Mouse (Mus musculus): ENCODE results near the gene Kdelr1. TPM values are rescaled to one million over a fixed set of nuclear protein-coding genes. Genes with fewer than 3 reads are reported as not detected.
A peak's percentile ranks its signal among the peaks of the same experiment; 100 is the strongest.

Kdelr1 gene
- polyA plus RNA-seq, 1 experiment from 2014 or later, result 54.6 TPM

- Histone ChIP-seq H3K27me3 (no peaks in the 10 kb centered on the region), H3K4me2 (peak overlapping the region; percentile 60), H3K9ac (no peak overlapping the region), H3K9me3 (replicated peaks) (no peaks in the 10 kb centered on the region), H3K4me1 (replicated peaks) (peaks cover 58% of the 10 kb centered on the region), H3K4me3 (peak overlapping the region; percentile 52; the same call in 1 of the 2 replicates), H3K27ac (no peak overlapping the region), H3K36me3 (no peaks in the 10 kb centered on the region)
- WGBS, result 64% methylated on average over 14 of the region's 14 CpGs
- no peak for ATAC-seq (replicated peaks; ENCODE audit: insufficient number of reproducible peaks, insufficient read depth, low FRiP score, low read depth)
Observed at GRCm38 (mm10) chr7:45919083-45919671, 46.6 kb downstream of the Kdelr1 start.

- no peaks in the 10 kb centered on the region for H3K36me3 ChIP-seq
- no peak for ATAC-seq (replicated peaks; ENCODE audit: insufficient number of reproducible peaks, insufficient read depth, low FRiP score, low read depth)
- H3K9ac ChIP-seq, result peak overlapping the region; percentile 59; the same call in 1 of the 2 replicates
- H3K27ac ChIP-seq, result peak overlapping the region; percentile 93; the same call in 1 of the 2 replicates
- WGBS, result 64% methylated on average over 4 of the region's 4 CpGs
- peaks cover 62% of the 10 kb centered on the region for H3K4me1 ChIP-seq (replicated peaks)
- peak overlapping the region; percentile 60 for H3K4me2 ChIP-seq
- H3K4me3 ChIP-seq, result peak overlapping the region; percentile 52
- no peaks in the 10 kb centered on the region for H3K9me3 ChIP-seq (replicated peaks)
- H3K27me3 ChIP-seq, result no peaks in the 10 kb centered on the region
Observed at GRCm38 (mm10) chr7:45919761-45920160, 47.2 kb downstream of the Kdelr1 start.

- H3K27ac ChIP-seq, result peak overlapping the region; percentile 93
- no peak for ATAC-seq (replicated peaks; ENCODE audit: insufficient number of reproducible peaks, insufficient read depth, low FRiP score, low read depth)
- H3K27me3 ChIP-seq, result no peaks in the 10 kb centered on the region
- H3K4me1 ChIP-seq (replicated peaks), result peaks cover 61% of the 10 kb centered on the region
- peak overlapping the region; percentile 52 for H3K4me3 ChIP-seq
- no peaks in the 10 kb centered on the region for H3K9me3 ChIP-seq (replicated peaks)
- peak overlapping the region; percentile 60 for H3K4me2 ChIP-seq
- H3K36me3 ChIP-seq, result no peaks in the 10 kb centered on the region
- peak overlapping the region; percentile 59 for H3K9ac ChIP-seq
- WGBS, result 25% methylated on average over 9 of the region's 9 CpGs
Observed at GRCm38 (mm10) chr7:45920583-45921241, 48.1 kb downstream of the Kdelr1 start.

GRCm38 (mm10) chr7:45921242-45921621, 48.7 kb downstream of the Kdelr1 start, which contains the start of gene Emp3:
Gene Emp3 (minus strand): TSS chr7:45921404.
- ATAC-seq (replicated peaks; ENCODE audit: insufficient number of reproducible peaks, insufficient read depth, low FRiP score, low read depth), result no peak

GRCm38 (mm10) chr7:45921950-45922600, 49.5 kb downstream of the Kdelr1 start:
- Histone ChIP-seq H3K9ac (no peak overlapping the region), H3K36me3 (no peaks in the 10 kb centered on the region), H3K4me1 (replicated peaks) (peaks cover 48% of the 10 kb centered on the region), H3K9me3 (replicated peaks) (no peaks in the 10 kb centered on the region), H3K4me3 (no peak overlapping the region), H3K27ac (peak overlapping the region; percentile 93), H3K4me2 (peak overlapping the region; percentile 74), H3K27me3 (no peaks in the 10 kb centered on the region; the same call in 1 of the 2 replicates)
- WGBS, result 81% methylated on average over 12 of the region's 12 CpGs
- ATAC-seq (replicated peaks; ENCODE audit: insufficient number of reproducible peaks, insufficient read depth, low FRiP score, low read depth), result no peak

More at GRCm38 (mm10) chr7:45921242-45921621, 48.7 kb downstream of the Kdelr1 start, which contains the start of gene Emp3:
- H3K27ac ChIP-seq, result peak within 1 kb of the TSS; percentile 93
- peak within 1 kb of the TSS; percentile 52 for H3K4me3 ChIP-seq
- no peaks in the 10 kb centered on the region for H3K9me3 ChIP-seq (replicated peaks)
- H3K4me1 ChIP-seq (replicated peaks), result peaks cover 56% of the 10 kb centered on the region
- no peaks in the 10 kb centered on the region for H3K36me3 ChIP-seq
- 33% methylated on average over 9 of the region's 9 CpGs for WGBS
- H3K9ac ChIP-seq, result peak within 1 kb of the TSS; percentile 59
- H3K4me2 ChIP-seq, result peak within 1 kb of the TSS; percentile 60
- H3K27me3 ChIP-seq, result no peaks in the 10 kb centered on the region

GRCm38 (mm10) chr7:45922928-45923761, 50.6 kb downstream of the Kdelr1 start:
- Histone ChIP-seq H3K27ac (peak overlapping the region; percentile 93), H3K9ac (peak overlapping the region; percentile 35; the same call in 1 of the 2 replicates), H3K9me3 (replicated peaks) (no peaks in the 10 kb centered on the region), H3K27me3 (peaks cover 10% of the 10 kb centered on the region; the same call in 1 of the 2 replicates), H3K36me3 (no peaks in the 10 kb centered on the region), H3K4me1 (replicated peaks) (peaks cover 38% of the 10 kb centered on the region), H3K4me2 (peak overlapping the region; percentile 74), H3K4me3 (peak overlapping the region; percentile 50)
- peak; percentile 87 for ATAC-seq (replicated peaks; ENCODE audit: insufficient number of reproducible peaks, insufficient read depth, low FRiP score, low read depth)
- WGBS, result under 1% methylated on average over 37 of the region's 37 CpGs

GRCm38 (mm10) chr7:45923762-45924428, 51.3 kb downstream of the Kdelr1 start, which contains the start of gene Ccdc114:
Gene Ccdc114 (plus strand): TSS chr7:45924072.
- ATAC-seq (replicated peaks; ENCODE audit: insufficient number of reproducible peaks, insufficient read depth, low FRiP score, low read depth), result peak; percentile 67
- peak within 1 kb of the TSS; percentile 50 for H3K4me3 ChIP-seq
- peaks cover 13% of the 10 kb centered on the region; the same call in 1 of the 2 replicates for H3K27me3 ChIP-seq
- H3K36me3 ChIP-seq, result no peaks in the 10 kb centered on the region
- peak within 1 kb of the TSS; percentile 74 for H3K4me2 ChIP-seq
- peaks cover 38% of the 10 kb centered on the region for H3K4me1 ChIP-seq (replicated peaks)
- peak within 1 kb of the TSS; percentile 36 for H3K9ac ChIP-seq
- H3K27ac ChIP-seq, result peak within 1 kb of the TSS; percentile 93
- H3K9me3 ChIP-seq (replicated peaks), result no peaks in the 10 kb centered on the region
- WGBS, result 5% methylated on average over 24 of the region's 24 CpGs

- Histone ChIP-seq H3K4me3 (peak overlapping the region; percentile 50), H3K27me3 (peaks cover 13% of the 10 kb centered on the region; the same call in 1 of the 2 replicates), H3K27ac (peak overlapping the region; percentile 93), H3K4me2 (peak overlapping the region; percentile 74), H3K9me3 (replicated peaks) (no peaks in the 10 kb centered on the region), H3K36me3 (no peaks in the 10 kb centered on the region), H3K9ac (peak overlapping the region; percentile 36), H3K4me1 (replicated peaks) (peaks cover 33% of the 10 kb centered on the region)
- no peak for ATAC-seq (replicated peaks; ENCODE audit: insufficient number of reproducible peaks, insufficient read depth, low FRiP score, low read depth)
- WGBS, result 18% methylated on average over 14 of the region's 14 CpGs
Observed at GRCm38 (mm10) chr7:45924429-45924816, 51.9 kb downstream of the Kdelr1 start.

- H3K4me1 ChIP-seq (replicated peaks), result peaks cover 8% of the 10 kb centered on the region
- H3K27ac ChIP-seq, result no peak overlapping the region
- H3K27me3 ChIP-seq, result peaks cover 13% of the 10 kb centered on the region; the same call in 1 of the 2 replicates
- H3K4me3 ChIP-seq, result no peak overlapping the region
- no peak overlapping the region for H3K9ac ChIP-seq
- no peak overlapping the region for H3K4me2 ChIP-seq
- 15% methylated on average over 17 of the region's 23 CpGs for WGBS
- no peaks in the 10 kb centered on the region for H3K9me3 ChIP-seq (replicated peaks)
- H3K36me3 ChIP-seq, result no peaks in the 10 kb centered on the region
- no peak for ATAC-seq (replicated peaks; ENCODE audit: insufficient number of reproducible peaks, insufficient read depth, low FRiP score, low read depth)
Observed at GRCm38 (mm10) chr7:45928626-45929295, 56.2 kb downstream of the Kdelr1 start.

- H3K27ac ChIP-seq, result no peak overlapping the region
- H3K4me1 ChIP-seq (replicated peaks), result no peaks in the 10 kb centered on the region
- ATAC-seq (replicated peaks; ENCODE audit: insufficient number of reproducible peaks, insufficient read depth, low FRiP score, low read depth), result no peak
- H3K27me3 ChIP-seq, result peaks cover 13% of the 10 kb centered on the region; the same call in 1 of the 2 replicates
- H3K36me3 ChIP-seq, result no peaks in the 10 kb centered on the region
- 75% methylated on average over 1 of the region's 1 CpGs for WGBS
- H3K9ac ChIP-seq, result no peak overlapping the region
- no peak overlapping the region for H3K4me2 ChIP-seq
- H3K9me3 ChIP-seq (replicated peaks), result no peaks in the 10 kb centered on the region
- no peak overlapping the region for H3K4me3 ChIP-seq
Observed at GRCm38 (mm10) chr7:45929688-45930087, 57.1 kb downstream of the Kdelr1 start.
